Mouse (Mus musculus) small intestine, adult 2 months (tissue): ENCODE results near the gene C6. TPM values are rescaled to one million over a fixed set of nuclear protein-coding genes. Genes with fewer than 3 reads are reported as not detected.

Experiments
- H3K27ac ChIP-seq: fragments of 200-500 bp; 2 replicates; pipeline ENCODE4 v1.5.1; 2012; ENCODE audit warnings: low read depth, low read length, control low read depth, inconsistent platforms; ENCODE audit not compliant: insufficient read depth
- H3K27me3 ChIP-seq: fragments of 200-500 bp; 2 replicates; pipeline ENCODE4 v1.6.1; 2012; ENCODE audit warnings: mild to moderate bottlenecking, moderate library complexity, low read length, inconsistent platforms; ENCODE audit not compliant: control insufficient read depth, insufficient read depth
- H3K36me3 ChIP-seq: fragments of 200-500 bp; 2 replicates; pipeline ENCODE4 v1.6.1; 2012; ENCODE audit warnings: mild to moderate bottlenecking, low read length, control low read depth, inconsistent platforms; ENCODE audit not compliant: control insufficient read depth, insufficient read depth
- H3K4me1 ChIP-seq: fragments of 200-500 bp; 2 replicates; pipeline ENCODE4 v1.6.1; 2012; ENCODE audit warnings: low read length, inconsistent platforms, mixed read lengths; ENCODE audit not compliant: control insufficient read depth, insufficient read depth, insufficient read length
- H3K4me3 ChIP-seq: fragments of 200-500 bp; 2 replicates; pipeline ENCODE4 v1.5.1; 2012; ENCODE audit warnings: low read depth, mild to moderate bottlenecking, control low read depth, inconsistent platforms, low read length, moderate library complexity
- CTCF ChIP-seq: fragments of 200-500 bp; IDR thresholded peaks from 2 replicates; pipeline ENCODE4 v1.5.1; 2012; ENCODE audit warnings: low read depth, mild to moderate bottlenecking, control low read depth, inconsistent platforms, low read length, moderate library complexity, mixed read lengths; ENCODE audit not compliant: insufficient replicate concordance, insufficient read length; ENCODE audit errors: extremely low read depth
- POLR2A ChIP-seq: fragments of 200-500 bp; IDR thresholded peaks from 2 replicates; pipeline ENCODE4 v1.6.1; 2012; ENCODE audit warnings: low read depth, mild to moderate bottlenecking, control low read depth, inconsistent platforms, low read length, moderate library complexity
- WGBS: fragments of 180-500 bp; shearing (Covaris S2); methylation state at CpG from one replicate; pipeline ENCODE4 v1.1.7; 2018; 5-methylcytosine and 5-hydroxymethylcytosine counted together
- polyA plus RNA-seq: library from polyadenylated mRNA; depleted of rRNA; stranded (reverse); fragments of >200 nt; gene quantifications from 2 replicates; pipeline ENCODE4 v1.2.3, GENCODE M21; 2012; rRNA removed

The C6 gene
- polyA plus RNA-seq, 1 experiment = 1.3 TPM

- Histone ChIP-seq H3K4me3 (no peak overlapping the region), H3K27me3 (no peaks in the 10 kb centered on the region), H3K4me1 (no peaks in the 10 kb centered on the region), H3K27ac (no peak overlapping the region), H3K36me3 (no peaks in the 10 kb centered on the region)
- 74% methylated on average over 3 of the region's 3 CpGs for WGBS
- TF ChIP-seq POLR2A (no peak), CTCF (no peak)
Observed at GRCm38 (mm10) chr15:4836354-4836753, 109.4 kb downstream of the C6 start.

- Histone ChIP-seq H3K36me3 (no peaks in the 10 kb centered on the region), H3K4me1 (no peaks in the 10 kb centered on the region), H3K27ac (no peak overlapping the region), H3K27me3 (no peaks in the 10 kb centered on the region), H3K4me3 (no peak overlapping the region)
- WGBS = 88% methylated on average over 1 of the region's 1 CpGs
- no peak for TF ChIP-seq CTCF
- TF ChIP-seq POLR2A = no peak
Observed at GRCm38 (mm10) chr15:4850015-4850414, 123.0 kb downstream of the C6 start.

Other genes with a start within 250 kb of the C6 start
- gene Mroh2b, start 171.6 kb downstream of the C6 start, polyA plus RNA-seq = not detected in 2 replicates